Comparison of ENCODE assay signal across 8 mouse cellular contexts in genomic region chr19:5050047-5050905, GRCm38 (mm10). TPM values are rescaled to one million over a fixed set of nuclear protein-coding genes. Genes with fewer than 3 reads are reported as not detected.
A peak's percentile ranks its signal among the peaks of the same experiment; 100 is the strongest.
DNase-seq lines count a peak whose midpoint lies in the region; ATAC-seq and TF ChIP-seq lines count a peak whose summit lies in the region.

Rin1 (plus strand) TSS chr19:5050481.

- WGBS in hindbrain, embryonic 10.5 days: 18% methylated on average over 14 of the region's 14 CpGs
- WGBS in lung, embryonic 16.5 days: 18% methylated on average over 13 of the region's 14 CpGs
- 16% methylated on average over 14 of the region's 14 CpGs for WGBS in small intestine, adult 2 months

- peak within 1 kb of the TSS; percentile 57 for H3K9ac ChIP-seq in lung, embryonic 16.5 days (ENCODE audit: low read length)

- peak; percentile 23 for DNase-seq in A20 (ENCODE audit: low read depth, low spot score)
- DNase-seq in Muller cell, postnatal 12 days (ENCODE audit: inconsistent ontology term): peak; percentile 86
- DNase-seq in fat pad, adult 2 months (ENCODE audit: extremely low read depth, low read depth, low spot score): peak; percentile 76
- DNase-seq in hindbrain, embryonic 10.5 days (ENCODE audit: low spot score): peak; percentile 62
- peak; percentile 91 for DNase-seq in layer of hippocampus, adult 9-11 months
- DNase-seq in ovary, postnatal 36 days (ENCODE audit: low spot score): no peak

- H3K4me2 ChIP-seq in lung, embryonic 16.5 days (ENCODE audit: low read depth, low read length): peak within 1 kb of the TSS; percentile 59

- ATAC-seq in lung, embryonic 16.5 days (ENCODE audit: low read depth): peak; percentile 76

- peak within 1 kb of the TSS; percentile 38 for H3K4me3 ChIP-seq in hindbrain, embryonic 10.5 days
- H3K4me3 ChIP-seq in lung, embryonic 16.5 days (ENCODE audit: low read length): peak within 1 kb of the TSS; percentile 48
- H3K4me3 ChIP-seq in small intestine, adult 2 months (ENCODE audit: low read depth, low read length): peak within 1 kb of the TSS; percentile 65

- no peaks in the 10 kb centered on the region for H3K9me3 ChIP-seq in hindbrain, embryonic 10.5 days
- no peaks in the 10 kb centered on the region for H3K9me3 ChIP-seq in lung, embryonic 16.5 days (ENCODE audit: control insufficient read depth, low read length)

- H3K36me3 ChIP-seq in hindbrain, embryonic 10.5 days: peaks cover 46% of the 10 kb centered on the region
- H3K36me3 ChIP-seq in lung, embryonic 16.5 days (ENCODE audit: control insufficient read depth, insufficient read depth, low read length): peaks cover 15% of the 10 kb centered on the region
- peaks cover 25% of the 10 kb centered on the region for H3K36me3 ChIP-seq in small intestine, adult 2 months (ENCODE audit: control insufficient read depth, insufficient read depth, low read length)

- H3K27ac ChIP-seq in hindbrain, embryonic 10.5 days: peak within 1 kb of the TSS; percentile 41
- peak within 1 kb of the TSS; percentile 63 for H3K27ac ChIP-seq in lung, embryonic 16.5 days (ENCODE audit: low read length)
- H3K27ac ChIP-seq in small intestine, adult 2 months (ENCODE audit: insufficient read depth, low read depth, low read length): peak within 1 kb of the TSS; percentile 44; the same call in 1 of the 2 replicates

- peak; percentile 40; the same call in 1 of the 2 replicates for TF ChIP-seq CTCF in small intestine, adult 2 months (IDR thresholded peaks at IDR 0.05; ENCODE audit: extremely low read depth, insufficient read length, insufficient replicate concordance, low read depth, low read length)

- no peak for TF ChIP-seq POLR2A in small intestine, adult 2 months (IDR thresholded peaks at IDR 0.05; ENCODE audit: low read depth, low read length)

- peaks cover 62% of the 10 kb centered on the region for H3K27me3 ChIP-seq in hindbrain, embryonic 10.5 days (ENCODE audit: insufficient read depth, poor library complexity, severe bottlenecking)
- peaks cover 3% of the 10 kb centered on the region; the same call in 1 of the 2 replicates for H3K27me3 ChIP-seq in lung, embryonic 16.5 days (ENCODE audit: control insufficient read depth, insufficient read depth, low read depth, low read length)
- H3K27me3 ChIP-seq in small intestine, adult 2 months (ENCODE audit: control insufficient read depth, insufficient read depth, low read length): no peaks in the 10 kb centered on the region

- peaks cover 48% of the 10 kb centered on the region for H3K4me1 ChIP-seq in hindbrain, embryonic 10.5 days (replicated peaks)
- peaks cover 19% of the 10 kb centered on the region for H3K4me1 ChIP-seq in lung, embryonic 16.5 days (replicated peaks; ENCODE audit: control insufficient read depth, insufficient read depth, low read length)
- peaks cover 5% of the 10 kb centered on the region for H3K4me1 ChIP-seq in small intestine, adult 2 months (ENCODE audit: control insufficient read depth, insufficient read depth, insufficient read length, low read length)

RNA-seq across cellular contexts. Expression of gene Rin1, which starts in this region (rescaled TPM):
- 2.3 and 3.0 TPM in 2 replicates for polyA plus RNA-seq in hindbrain, embryonic 10.5 days (2016; fragmentation: Nextera tagmentation; extraction: Ambion mirVana)
- polyA plus RNA-seq in lung, embryonic 16.5 days (2015; fragmentation: Nextera tagmentation; extraction: Ambion mirVana): 3.7 and 4.2 TPM in 2 replicates
- polyA plus RNA-seq in small intestine, adult 2 months (2012; rRNA removed): 5.1 and 8.2 TPM in 2 replicates
